Mouse (Mus musculus) midbrain, embryonic 10.5 days (tissue): ENCODE measurements at regions not wholly inside any gene's neighbourhood (a gene's known extent, or its start where the extent isn't known, plus 50 kb on each side); places are given as distances from the start of the nearest gene placed in this dataset.

Experiments
- DNase-seq: peaks from one replicate; pipeline ENCODE4 v3.0.0-alpha.2; 2017; ENCODE audit warnings: low spot score
- H3K27ac ChIP-seq: fragments of 300-500 bp; sonication (generic); replicated peaks from 2 replicates; pipeline ENCODE4 v1.5.1; 2016; ENCODE audit warnings: mild to moderate bottlenecking
- H3K27me3 ChIP-seq: fragments of 300-500 bp; sonication (generic); 2 replicates; pipeline ENCODE4 v1.6.1; 2016; ENCODE audit warnings: low read depth, mild to moderate bottlenecking; ENCODE audit not compliant: poor library complexity, severe bottlenecking
- H3K36me3 ChIP-seq: fragments of 300-500 bp; sonication (generic); 2 replicates; pipeline ENCODE4 v1.6.1; 2016; ENCODE audit warnings: mild to moderate bottlenecking, moderate library complexity
- H3K4me1 ChIP-seq: fragments of 300-500 bp; sonication (generic); 2 replicates; pipeline ENCODE4 v1.6.1; 2016
- H3K4me3 ChIP-seq: fragments of 300-500 bp; sonication (generic); 2 replicates; pipeline ENCODE4 v1.5.1; 2016; ENCODE audit warnings: mild to moderate bottlenecking, moderate library complexity
- H3K9me3 ChIP-seq: fragments of 300-500 bp; sonication (generic); replicated peaks from 2 replicates; pipeline ENCODE4 v1.6.1; 2016; ENCODE audit warnings: mild to moderate bottlenecking
- WGBS: fragments of 180-500 bp; shearing (Covaris S2); methylation state at CpG from one replicate; pipeline ENCODE4 v1.1.7; 2016; 5-methylcytosine and 5-hydroxymethylcytosine counted together

- Histone ChIP-seq H3K27me3 (no peaks in the 10 kb centered on the region), H3K9me3 (0 out of 2 replicates have a peak, but pooled peaks cover 5% of the 10 kb centered on the region), H3K27ac (no peak overlapping the region), H3K4me1 (peaks cover 21% of the 10 kb centered on the region), H3K36me3 (no peaks in the 10 kb centered on the region), H3K4me3 (no peak overlapping the region)
- no peak for DNase-seq
- 72% methylated on average over 4 of the region's 4 CpGs for WGBS
These were observed 273.5 kb downstream of the Irs2 start for GRCm38 (mm10) chr8:10734746-10735145.

- Histone ChIP-seq H3K4me1 (peaks cover 31% of the 10 kb centered on the region), H3K27ac (peak overlapping the region; percentile 71), H3K27me3 (0 out of 2 replicates have a peak, but pooled peaks cover 4% of the 10 kb centered on the region), H3K36me3 (no peaks in the 10 kb centered on the region), H3K9me3 (0 out of 2 replicates have a peak, but pooled peaks cover 3% of the 10 kb centered on the region), H3K4me3 (no peak overlapping the region)
- no peak for DNase-seq
- WGBS = 78% methylated on average over 2 of the region's 2 CpGs
These were observed 284.9 kb downstream of the Irs2 start for GRCm38 (mm10) chr8:10723332-10723731.

GRCm38 (mm10) chr8:10722742-10723141 lies 285.5 kb downstream of the Irs2 start:
- Histone ChIP-seq H3K36me3 (no peaks in the 10 kb centered on the region), H3K27me3 (0 out of 2 replicates have a peak, but pooled peaks cover 4% of the 10 kb centered on the region), H3K27ac (peak overlapping the region; percentile 71; the same call in 1 of the 2 replicates), H3K9me3 (0 out of 2 replicates have a peak, but pooled peaks cover 3% of the 10 kb centered on the region), H3K4me1 (peaks cover 34% of the 10 kb centered on the region), H3K4me3 (no peak overlapping the region)
- WGBS = 84% methylated on average over 4 of the region's 4 CpGs
- DNase-seq = no peak

- peak overlapping the region; percentile 82 for H3K27ac ChIP-seq
- 92% methylated on average over 3 of the region's 3 CpGs for WGBS
These were observed 285.9 kb downstream of the Irs2 start for GRCm38 (mm10) chr8:10722342-10722741.

GRCm38 (mm10) chr8:10721146-10721862 lies 287.0 kb downstream of the Irs2 start:
- H3K4me1 ChIP-seq = peaks cover 41% of the 10 kb centered on the region
- 0 out of 2 replicates have a peak, but pooled peaks cover 4% of the 10 kb centered on the region for H3K27me3 ChIP-seq
- peak; percentile 24 for DNase-seq
- WGBS = 44% methylated on average over 10 of the region's 10 CpGs
- H3K9me3 ChIP-seq = 0 out of 2 replicates have a peak, but pooled peaks cover 3% of the 10 kb centered on the region
- H3K36me3 ChIP-seq = no peaks in the 10 kb centered on the region
- peak overlapping the region; percentile 82 for H3K27ac ChIP-seq
- no peak overlapping the region for H3K4me3 ChIP-seq

More at GRCm38 (mm10) chr8:10722342-10722741, 285.9 kb downstream of the Irs2 start:
- DNase-seq = no peak
- Histone ChIP-seq H3K9me3 (0 out of 2 replicates have a peak, but pooled peaks cover 3% of the 10 kb centered on the region), H3K4me3 (no peak overlapping the region), H3K27me3 (0 out of 2 replicates have a peak, but pooled peaks cover 4% of the 10 kb centered on the region), H3K36me3 (no peaks in the 10 kb centered on the region), H3K4me1 (peaks cover 37% of the 10 kb centered on the region)

GRCm38 (mm10) chr8:10720398-10720797 lies 287.9 kb downstream of the Irs2 start:
- Histone ChIP-seq H3K27ac (no peak overlapping the region), H3K36me3 (no peaks in the 10 kb centered on the region), H3K4me1 (peaks cover 41% of the 10 kb centered on the region), H3K27me3 (0 out of 2 replicates have a peak, but pooled peaks cover 4% of the 10 kb centered on the region), H3K4me3 (no peak overlapping the region), H3K9me3 (0 out of 2 replicates have a peak, but pooled peaks cover 3% of the 10 kb centered on the region)
- 91% methylated on average over 3 of the region's 3 CpGs for WGBS
- DNase-seq = no peak

- Histone ChIP-seq H3K4me1 (peaks cover 41% of the 10 kb centered on the region), H3K27ac (peak overlapping the region; percentile 59; the same call in 1 of the 2 replicates), H3K36me3 (no peaks in the 10 kb centered on the region), H3K27me3 (peaks cover 8% of the 10 kb centered on the region; the same call in 1 of the 2 replicates), H3K4me3 (no peak overlapping the region), H3K9me3 (0 out of 2 replicates have a peak, but pooled peaks cover 3% of the 10 kb centered on the region)
- 88% methylated on average over 6 of the region's 6 CpGs for WGBS
- DNase-seq = no peak
These were observed 288.8 kb downstream of the Irs2 start for GRCm38 (mm10) chr8:10719411-10719810.

GRCm38 (mm10) chr8:10717297-10717696 lies 291.0 kb downstream of the Irs2 start:
- H3K4me1 ChIP-seq = peaks cover 31% of the 10 kb centered on the region
- 70% methylated on average over 8 of the region's 8 CpGs for WGBS
- no peaks in the 10 kb centered on the region for H3K36me3 ChIP-seq
- 0 out of 2 replicates have a peak, but pooled peaks cover 3% of the 10 kb centered on the region for H3K9me3 ChIP-seq
- H3K4me3 ChIP-seq = no peak overlapping the region
- H3K27me3 ChIP-seq = peaks cover 12% of the 10 kb centered on the region; the same call in 1 of the 2 replicates
- DNase-seq = no peak
- peak overlapping the region; percentile 13; the same call in 1 of the 2 replicates for H3K27ac ChIP-seq

- DNase-seq = no peak
- H3K4me1 ChIP-seq = peaks cover 29% of the 10 kb centered on the region
- 0 out of 2 replicates have a peak, but pooled peaks cover 3% of the 10 kb centered on the region for H3K9me3 ChIP-seq
- H3K27me3 ChIP-seq = peaks cover 12% of the 10 kb centered on the region; the same call in 1 of the 2 replicates
- 86% methylated on average over 5 of the region's 5 CpGs for WGBS
- H3K36me3 ChIP-seq = no peaks in the 10 kb centered on the region
- no peak overlapping the region for H3K27ac ChIP-seq
- H3K4me3 ChIP-seq = no peak overlapping the region
These were observed 292.1 kb downstream of the Irs2 start for GRCm38 (mm10) chr8:10716161-10716560.

- Histone ChIP-seq H3K4me3 (no peak overlapping the region), H3K36me3 (no peaks in the 10 kb centered on the region), H3K27ac (no peak overlapping the region), H3K9me3 (no peaks in the 10 kb centered on the region), H3K27me3 (peaks cover 8% of the 10 kb centered on the region; the same call in 1 of the 2 replicates), H3K4me1 (peaks cover 24% of the 10 kb centered on the region)
- WGBS = 85% methylated on average over 13 of the region's 13 CpGs
- DNase-seq = no peak
These were observed 294.7 kb downstream of the Irs2 start for GRCm38 (mm10) chr8:10713515-10714042.

GRCm38 (mm10) chr8:10712118-10712689 lies 296.1 kb downstream of the Irs2 start:
- no peak overlapping the region for H3K4me3 ChIP-seq
- H3K27me3 ChIP-seq = peaks cover 8% of the 10 kb centered on the region; the same call in 1 of the 2 replicates
- H3K27ac ChIP-seq = peak overlapping the region; percentile 29; the same call in 1 of the 2 replicates
- H3K9me3 ChIP-seq = no peaks in the 10 kb centered on the region
- H3K36me3 ChIP-seq = no peaks in the 10 kb centered on the region
- no peak for DNase-seq
- 75% methylated on average over 7 of the region's 7 CpGs for WGBS
- H3K4me1 ChIP-seq = peaks cover 17% of the 10 kb centered on the region

GRCm38 (mm10) chr8:10711474-10711873 lies 296.8 kb downstream of the Irs2 start:
- DNase-seq = no peak
- H3K9me3 ChIP-seq = no peaks in the 10 kb centered on the region
- no peaks in the 10 kb centered on the region for H3K36me3 ChIP-seq
- peaks cover 8% of the 10 kb centered on the region; the same call in 1 of the 2 replicates for H3K27me3 ChIP-seq
- H3K4me3 ChIP-seq = no peak overlapping the region
- H3K27ac ChIP-seq = peak overlapping the region; percentile 63; the same call in 1 of the 2 replicates
- peaks cover 13% of the 10 kb centered on the region for H3K4me1 ChIP-seq
- 74% methylated on average over 7 of the region's 7 CpGs for WGBS
